Mouse (Mus musculus) C2C12 (cell line): Measurements from ENCODE around the gene Spint5.

Source experiments
- CEBPB ChIP-seq: IDR thresholded peaks from one replicate; pipeline ENCODE4 v1.6.1; 2011; ENCODE audit warnings: low read depth, mild to moderate bottlenecking, control low read depth, moderate library complexity
- CTCF ChIP-seq: IDR thresholded peaks from one replicate; pipeline ENCODE4 v1.5.1; 2011; ENCODE audit not compliant: control insufficient read depth, insufficient read depth, insufficient read length
- FOSL1 ChIP-seq: IDR thresholded peaks from one replicate; pipeline ENCODE4 v1.8.0; 2011; ENCODE audit warnings: mild to moderate bottlenecking, low read length; ENCODE audit not compliant: poor library complexity, insufficient read depth, severe bottlenecking
- MAX ChIP-seq: IDR thresholded peaks from one replicate; pipeline ENCODE4 v1.6.1; 2011; ENCODE audit warnings: mild to moderate bottlenecking, control low read depth
- MYOD1 ChIP-seq: IDR thresholded peaks from one replicate; pipeline ENCODE4 v1.6.1; 2011; ENCODE audit warnings: low read depth; ENCODE audit not compliant: control insufficient read depth, insufficient read length
- MYOG ChIP-seq: IDR thresholded peaks from one replicate; pipeline ENCODE4 v1.6.1; 2011; ENCODE audit not compliant: control insufficient read depth, insufficient read length; ENCODE audit errors: extremely low read depth
- USF1 ChIP-seq: IDR thresholded peaks from one replicate; pipeline ENCODE4 v1.6.1; 2011; ENCODE audit warnings: low read depth, mild to moderate bottlenecking, control low read depth, moderate library complexity

GRCm38 (mm10) chr2:164733259-164733658 is 18.2 kb downstream of the Spint5 start:
- TF ChIP-seq CTCF (no peak), MAX (no peak), CEBPB (no peak), USF1 (no peak), FOSL1 (no peak), MYOG (no peak), MYOD1 (no peak)
